Mouse (Mus musculus): ENCODE measurements around the gene Bud13.

Gene Bud13

GRCm38 (mm10) chr9:46282631-46283436, at the start of gene Bud13:
TSS of gene Bud13 (plus strand) at chr9:46283008.
- peak; percentile 98 for DNase-seq (ENCODE audit: low read depth)

DNA sequence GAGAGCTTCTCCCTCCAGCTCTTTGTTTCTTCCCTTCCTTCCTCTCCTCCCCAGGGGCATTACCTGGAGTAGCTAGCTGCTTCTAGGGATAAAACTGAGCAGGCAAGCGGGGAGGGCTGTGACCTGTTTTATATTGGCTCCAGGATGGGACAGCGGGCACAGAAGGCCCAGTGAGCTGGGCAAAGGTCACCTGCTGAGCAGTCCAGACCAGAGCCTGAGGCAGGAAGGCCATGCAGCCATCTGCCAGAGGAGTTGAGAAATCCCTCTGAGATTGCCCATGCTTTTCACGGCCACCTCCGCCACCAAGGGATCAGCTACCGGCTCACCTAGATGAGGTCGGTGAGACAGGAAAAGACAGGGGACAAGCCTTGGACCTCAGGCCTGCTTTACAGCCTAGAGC, 47.6 kb upstream of the Bud13 start:
- DNase-seq (ENCODE audit: low read depth): no peak

GRCm38 (mm10) chr9:46235596-46235648, 47.4 kb upstream of the Bud13 start, which contains the start of gene Apoc3:
TSS of gene Apoc3 (minus strand) at chr9:46235636.
- no peak for DNase-seq (ENCODE audit: low read depth)

GRCm38 (mm10) chr9:46235649-46236048, 47.2 kb upstream of the Bud13 start:
- no peak for DNase-seq (ENCODE audit: low read depth)

GRCm38 (mm10) chr9:46238850-46239249, 44.0 kb upstream of the Bud13 start:
- no peak for DNase-seq (ENCODE audit: low read depth)

DNA sequence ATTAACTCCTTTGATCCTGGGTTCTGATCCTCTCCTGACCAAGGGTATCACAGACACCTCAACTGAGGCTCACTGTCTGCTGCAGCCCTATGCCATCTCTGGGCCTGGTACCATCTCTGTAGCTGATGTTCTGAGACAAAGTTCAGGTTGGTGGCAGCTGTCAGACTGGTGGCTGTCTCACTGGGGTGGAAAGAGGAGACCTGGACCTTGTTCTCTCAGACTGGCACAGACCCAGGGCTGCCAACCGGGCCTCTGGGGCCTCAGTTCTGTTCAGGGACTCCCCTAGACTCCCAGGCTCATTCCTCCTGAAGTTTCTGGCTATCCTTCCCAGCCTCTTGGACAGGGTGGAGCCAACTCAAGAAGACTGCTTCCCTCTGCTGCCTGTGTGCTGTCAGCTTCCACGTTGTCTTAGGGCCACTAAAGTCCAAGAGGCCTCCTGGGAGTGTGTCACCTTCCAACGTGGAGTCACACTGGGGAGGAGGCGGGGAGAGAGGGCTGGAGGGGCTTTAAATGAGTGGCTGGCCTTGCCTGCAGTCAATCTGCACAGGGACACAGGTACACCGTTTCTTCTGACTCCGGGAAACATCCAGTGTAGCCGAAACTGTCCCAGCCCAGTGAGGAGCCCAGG, 42.2 kb upstream of the Bud13 start, which contains the start of gene Apoa4:
Gene Apoa4 (plus strand): TSS at position 171 of the 628 bp plus-strand sequence.
- no peak for DNase-seq (ENCODE audit: low read depth)

- DNase-seq (ENCODE audit: low read depth): no peak
Observed at GRCm38 (mm10) chr9:46241818-46242217, 41.0 kb upstream of the Bud13 start.

- no peak for DNase-seq (ENCODE audit: low read depth)
Observed at GRCm38 (mm10) chr9:46243122-46243521, 39.7 kb upstream of the Bud13 start.

GRCm38 (mm10) chr9:46243584-46243983, 39.2 kb upstream of the Bud13 start:
- DNase-seq (ENCODE audit: low read depth): no peak

GRCm38 (mm10) chr9:46246752-46247324, 36.0 kb upstream of the Bud13 start:
- DNase-seq (ENCODE audit: low read depth): peak; percentile 81

DNA sequence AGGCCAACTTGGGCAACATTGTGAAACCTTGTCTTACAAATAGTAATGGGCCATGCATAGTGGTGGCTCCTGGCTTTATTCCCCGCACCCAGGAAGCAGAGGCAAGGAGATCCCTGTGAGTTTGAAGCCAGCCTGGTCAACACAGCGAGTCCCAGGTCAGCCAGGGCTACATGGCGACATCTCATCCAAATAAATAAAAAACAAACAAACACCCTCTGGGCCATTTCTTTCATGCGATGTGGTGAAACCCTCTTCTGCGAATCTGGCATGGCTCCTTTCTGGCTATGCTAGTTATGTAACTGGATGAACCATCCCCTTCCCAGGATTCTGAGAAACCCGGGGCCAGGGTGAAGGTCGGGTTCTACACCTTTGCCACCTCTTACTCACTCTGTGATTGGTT, 26.6 kb upstream of the Bud13 start:
- no peak for DNase-seq (ENCODE audit: low read depth)

- DNase-seq (ENCODE audit: low read depth): no peak
Observed at GRCm38 (mm10) chr9:46256658-46257385, 26.0 kb upstream of the Bud13 start.

- DNase-seq (ENCODE audit: low read depth): no peak
Observed at GRCm38 (mm10) chr9:46257546-46257945, 25.3 kb upstream of the Bud13 start.

GRCm38 (mm10) chr9:46259111-46259510, 23.7 kb upstream of the Bud13 start:
- no peak for DNase-seq (ENCODE audit: low read depth)

DNA sequence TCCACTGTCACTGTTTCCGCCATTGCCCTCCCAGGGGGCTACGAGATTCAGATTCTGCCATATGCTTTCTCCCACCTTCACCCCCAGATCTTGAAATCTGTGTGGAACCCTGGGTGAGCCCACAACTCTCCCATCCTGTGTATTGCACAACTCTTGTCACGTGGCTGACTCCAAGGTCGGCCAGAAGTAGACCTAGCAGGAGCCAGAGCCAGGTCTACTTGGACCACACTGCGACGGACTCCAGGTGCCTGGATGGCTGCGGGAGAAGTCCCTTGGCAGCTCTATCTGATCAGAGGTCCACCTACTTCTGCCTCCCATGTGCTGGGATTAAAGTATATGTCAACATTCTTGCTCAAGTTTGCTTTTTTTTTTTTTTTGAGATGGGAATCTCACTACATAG, 21.7 kb upstream of the Bud13 start:
- no peak for DNase-seq (ENCODE audit: low read depth)

DNA sequence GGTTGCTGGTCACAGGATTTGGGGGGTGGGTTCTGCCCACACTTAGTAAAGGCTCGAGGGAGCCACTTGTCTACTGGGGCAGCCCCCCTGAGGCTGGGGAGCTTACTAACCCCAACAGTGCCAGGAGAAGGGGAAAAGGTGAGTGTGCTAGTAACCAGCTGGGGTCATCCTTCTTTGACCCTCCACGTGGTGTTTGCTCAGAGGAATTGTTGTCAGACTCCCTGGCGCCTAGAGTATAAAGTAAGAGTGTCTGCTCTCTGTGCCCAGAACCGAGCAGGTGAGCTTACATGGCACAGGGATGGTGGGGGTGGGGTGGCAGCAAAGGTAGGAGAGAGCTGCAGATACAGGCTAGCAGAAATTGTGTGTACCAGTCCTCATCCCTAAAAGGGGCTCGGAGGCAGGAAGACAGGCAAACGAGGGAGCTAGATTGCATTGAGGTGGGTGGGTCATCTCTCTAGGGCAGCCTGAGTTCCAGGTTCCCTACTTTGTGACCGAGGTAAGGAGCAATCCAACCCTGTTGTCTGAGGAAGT, 14.4 kb upstream of the Bud13 start, which contains the start of gene Apoa5:
Gene Apoa5 (plus strand): TSS at position 291 of the 531 bp plus-strand sequence.
- DNase-seq (ENCODE audit: low read depth): no peak

DNA sequence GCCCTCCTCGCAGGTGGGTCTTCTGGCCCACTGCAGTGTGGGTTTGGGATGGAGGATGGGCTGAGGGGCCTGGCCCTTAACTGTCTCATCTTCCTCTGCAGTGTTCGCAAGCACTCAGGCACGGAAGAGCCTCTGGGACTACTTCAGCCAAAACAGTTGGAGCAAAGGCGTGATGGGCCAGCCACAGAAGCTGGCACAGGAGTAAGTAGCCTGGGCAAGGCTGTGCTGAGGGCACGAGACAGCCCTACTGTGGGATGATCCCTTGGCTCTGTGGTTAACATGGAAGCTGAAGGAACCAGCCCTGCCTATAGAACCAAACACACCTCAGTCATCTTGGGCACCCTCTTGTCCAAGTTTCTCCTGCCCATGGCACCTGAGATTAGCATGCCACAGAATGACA, 13.7 kb upstream of the Bud13 start:
- no peak for DNase-seq (ENCODE audit: low read depth)

GRCm38 (mm10) chr9:46270782-46271181, 12.0 kb upstream of the Bud13 start:
- DNase-seq (ENCODE audit: low read depth): no peak

- DNase-seq (ENCODE audit: low read depth): peak; percentile 78
Observed at GRCm38 (mm10) chr9:46272070-46272469, 10.7 kb upstream of the Bud13 start.

- DNase-seq (ENCODE audit: low read depth): peak; percentile 96
Observed at GRCm38 (mm10) chr9:46272677-46273454, 9.9 kb upstream of the Bud13 start, which contains the start of gene Zpr1. TSS of gene Zpr1 (plus strand) at chr9:46273064.

DNA sequence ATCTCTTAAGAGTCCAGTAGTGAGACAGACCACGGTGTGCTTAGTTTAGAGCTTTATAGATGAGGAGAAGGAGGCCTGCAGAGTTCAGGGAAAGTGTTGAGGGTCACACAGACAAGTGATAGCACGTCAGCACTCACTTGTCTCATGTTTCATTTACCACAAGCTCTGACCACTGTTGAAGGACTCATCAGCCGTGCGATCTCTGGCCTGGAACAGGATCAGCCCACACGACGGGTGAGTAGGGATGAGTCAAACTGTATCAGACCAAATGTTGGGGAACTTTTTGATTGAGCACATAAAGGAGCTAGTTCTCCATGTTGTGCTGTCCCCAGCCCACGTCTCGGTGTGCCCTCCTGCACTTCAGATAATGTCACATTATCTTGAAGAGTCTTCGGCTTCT, 8.3 kb upstream of the Bud13 start:
- no peak for DNase-seq (ENCODE audit: low read depth)

DNA sequence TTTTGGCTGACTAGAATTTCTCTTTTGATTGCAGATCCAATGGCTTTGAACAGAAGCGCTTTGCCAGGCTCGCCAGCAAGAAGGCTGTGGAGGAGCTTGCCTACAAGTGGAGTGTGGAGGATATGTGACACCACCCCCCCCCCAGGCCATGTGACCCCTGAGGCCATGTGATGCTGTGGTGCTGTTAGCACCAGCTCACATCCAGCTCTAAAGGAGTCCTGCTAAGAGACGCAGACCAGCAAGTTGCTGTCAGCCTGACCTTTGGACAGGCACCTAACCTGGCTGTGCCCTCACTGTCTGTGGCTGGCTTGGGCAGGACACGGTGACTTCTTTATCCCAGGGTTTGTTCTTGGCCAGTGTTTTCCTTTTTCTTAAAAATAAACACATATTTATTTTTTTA, 15.6 kb downstream of the Bud13 start:
- no peak for DNase-seq (ENCODE audit: low read depth)
